Comparison of ENCODE assay signal across 20 mouse cellular contexts in the genomic region with DNA sequence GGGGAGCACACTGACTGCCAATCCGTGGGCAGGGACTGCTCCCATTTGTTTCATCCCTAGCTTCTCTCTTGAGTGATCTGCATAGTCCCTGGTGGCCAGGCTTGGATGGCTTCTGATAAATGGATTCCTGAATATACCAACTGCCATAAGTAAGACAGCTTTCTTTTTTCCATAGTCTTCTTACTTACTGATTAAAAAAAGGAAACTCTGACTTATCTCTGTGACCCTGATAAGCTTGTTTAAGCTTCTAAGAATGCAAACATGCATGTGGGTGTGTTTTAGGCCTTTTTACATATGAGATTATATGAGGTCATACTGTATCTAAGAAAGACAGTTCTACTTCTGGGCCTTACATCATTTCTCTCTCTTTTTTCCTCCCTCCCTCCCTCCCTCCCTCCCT. TPM values are rescaled to one million over a fixed set of nuclear protein-coding genes. Genes with fewer than 3 reads are reported as not detected.
DNase-seq lines count a peak whose midpoint lies in the region; ATAC-seq and TF ChIP-seq lines count a peak whose summit lies in the region.
"Had no signal": no experiment of that assay in that cellular context is flagged by ENCODE, and none has a peak within 500 bp of the region (broad histone marks: within the 10 kb centered on the region; RNA-seq: fewer than 3 reads in every experiment).

No protein-coding gene starts in this region.

- H3K9me3 ChIP-seq in intestine, embryonic 16.5 days (ENCODE audit: control insufficient read depth, low read length) = no peaks in the 10 kb centered on the region
- no peaks in the 10 kb centered on the region for H3K9me3 ChIP-seq in intestine, embryonic 15.5 days
- no peaks in the 10 kb centered on the region for H3K9me3 ChIP-seq in MEL (replicated peaks; ENCODE audit: insufficient read depth, low read length)
- H3K9me3 ChIP-seq: limb, embryonic 13.5 days; liver, embryonic 13.5 days; neural tube, embryonic 15.5 days had no signal

- 25% methylated on average over 1 of the region's 1 CpGs for WGBS in intestine, embryonic 16.5 days
- WGBS in intestine, embryonic 15.5 days = 29% methylated on average over 1 of the region's 1 CpGs

- peak; percentile 88 to 92 for TF ChIP-seq EP300 in MEL (IDR thresholded peaks at IDR 0.05; ENCODE audit: low read depth in 1 of 2, low read length in 2 of 2)

- H3K27ac ChIP-seq in intestine, embryonic 16.5 days (ENCODE audit: low read length) = no peak overlapping the region
- H3K27ac ChIP-seq in intestine, embryonic 15.5 days = no peak overlapping the region
- H3K27ac ChIP-seq in MEL (ENCODE audit: control insufficient read depth, low read depth, low read length) = peak overlapping the region; percentile 76
- no peak overlapping the region for H3K27ac ChIP-seq in left cerebral cortex, adult 2 months
- H3K27ac ChIP-seq: limb, embryonic 13.5 days; liver, embryonic 13.5 days had no signal

- no peak overlapping the region for H3K4me3 ChIP-seq in intestine, embryonic 16.5 days (ENCODE audit: low read length)
- no peak overlapping the region for H3K4me3 ChIP-seq in intestine, embryonic 15.5 days (replicated peaks)
- peak overlapping the region in 1 of 2 experiments; percentile 4; a peak in 1 of 4 replicates for H3K4me3 ChIP-seq in MEL (ENCODE audit: control insufficient read depth in 1 of 2, insufficient read depth in 1 of 2, low read depth in 2 of 2, low read length in 2 of 2)
- no peak overlapping the region for H3K4me3 ChIP-seq in left cerebral cortex, adult 2 months
- H3K4me3 ChIP-seq: limb, embryonic 13.5 days; liver, embryonic 13.5 days; neural tube, embryonic 15.5 days had no signal

- no peak for TF ChIP-seq CTCF in MEL (IDR thresholded peaks at IDR 0.05 in 2 of 3, conservative IDR thresholded peaks at IDR 0.05 in 1 of 3; ENCODE audit: control insufficient read depth in 1 of 3, insufficient read depth in 1 of 3, low read depth in 2 of 3, low read length in 3 of 3, poor library complexity in 1 of 3, severe bottlenecking in 1 of 3)
- no peak for TF ChIP-seq CTCF in left cerebral cortex, adult 2 months (IDR thresholded peaks at IDR 0.05)

- H3K36me3 ChIP-seq in intestine, embryonic 16.5 days (ENCODE audit: control insufficient read depth, insufficient read depth, low read length) = no peaks in the 10 kb centered on the region
- H3K36me3 ChIP-seq in intestine, embryonic 15.5 days = no peaks in the 10 kb centered on the region
- peaks cover 0 to 15% of the 10 kb centered on the region in 2 experiments; a peak in 2 of 4 replicates for H3K36me3 ChIP-seq in MEL (ENCODE audit: control insufficient read depth in 1 of 2, insufficient read depth in 2 of 2, low read length in 2 of 2)
- H3K36me3 ChIP-seq: limb, embryonic 13.5 days; liver, embryonic 13.5 days; neural tube, embryonic 15.5 days had no signal

- no peak overlapping the region for H3K9ac ChIP-seq in intestine, embryonic 16.5 days (ENCODE audit: low read depth, low read length)
- H3K9ac ChIP-seq in intestine, embryonic 15.5 days = no peak overlapping the region
- peak overlapping the region; percentile 33; the same call in 1 of the 2 replicates for H3K9ac ChIP-seq in MEL (ENCODE audit: control insufficient read depth, low read depth, low read length, poor library complexity, severe bottlenecking)
- H3K9ac ChIP-seq: forebrain, postnatal 0 days; limb, embryonic 13.5 days; liver, embryonic 13.5 days; lung, embryonic 14.5 days; neural tube, embryonic 15.5 days had no signal

- no peak for TF ChIP-seq POLR2A in MEL (IDR thresholded peaks at IDR 0.05; ENCODE audit: control insufficient read depth in 1 of 2, insufficient read depth in 1 of 2, low read depth in 1 of 2, low read length in 2 of 2, poor library complexity in 1 of 2)

- H3K4me1 ChIP-seq in intestine, embryonic 16.5 days (ENCODE audit: control insufficient read depth, insufficient read depth, low read length) = 0 out of 2 replicates have a peak, but pooled peaks cover 2% of the 10 kb centered on the region
- H3K4me1 ChIP-seq in intestine, embryonic 15.5 days (replicated peaks) = no peaks in the 10 kb centered on the region
- peaks cover 11 to 22% of the 10 kb centered on the region in 2 experiments; a peak in 3 of 4 replicates for H3K4me1 ChIP-seq in MEL (ENCODE audit: control insufficient read depth in 1 of 2, insufficient read depth in 2 of 2, low read length in 2 of 2)

- no peaks in the 10 kb centered on the region for H3K79me2 ChIP-seq in MEL (ENCODE audit: control insufficient read depth, insufficient read depth, low read length, poor library complexity)

- peak; percentile 26; the same call in 1 of the 2 replicates for ATAC-seq in intestine, embryonic 16.5 days
- no peak for ATAC-seq in intestine, embryonic 15.5 days
- 0 out of 2 replicates have a peak, but pooled peaks have one; percentile 11 for ATAC-seq in common myeloid progenitor, adult 5-6 weeks (replicated peaks; ENCODE audit: low read depth, poor library complexity, severe bottlenecking)
- ATAC-seq: intestine, postnatal 0 days had no signal

- intact Hi-C loops in left cerebral cortex, adult 2 months (cut with DNase I) = no loop called here

- TF ChIP-seq RAD21 in MEL (IDR thresholded peaks at IDR 0.05; ENCODE audit: low read depth, low read length) = no peak

- peak; percentile 4 to 47 for DNase-seq in spleen, postnatal 4 days (ENCODE audit: low spot score in 2 of 2)
- DNase-seq in spleen, adult 12 weeks (ENCODE audit: low spot score) = no peak
- peak; percentile 75 for DNase-seq in MEL (ENCODE audit: low read depth, low spot score)
- DNase-seq in left cerebral cortex, adult 2 months (ENCODE audit: extremely low spot score in 1 of 2, low spot score in 2 of 2) = no peak
- DNase-seq: cerebellum, adult 2 months; cerebellum, postnatal 25 days; forebrain, postnatal 0 days; heart, postnatal 36 days; kidney, postnatal 25 days; liver, embryonic 13.5 days; lung, embryonic 14.5 days; right cerebral cortex, postnatal 14 days; spleen, adult 18-20 months; thymus, adult 18-20 months had no signal

- no peak overlapping the region for H3K4me2 ChIP-seq in intestine, embryonic 16.5 days (ENCODE audit: low read depth, low read length)
- H3K4me2 ChIP-seq in intestine, embryonic 15.5 days (replicated peaks) = no peak overlapping the region
- H3K4me2 ChIP-seq: limb, embryonic 13.5 days; liver, embryonic 13.5 days; lung, embryonic 14.5 days had no signal

- no peaks in the 10 kb centered on the region for H3K27me3 ChIP-seq in intestine, embryonic 16.5 days (replicated peaks; ENCODE audit: control insufficient read depth, insufficient read depth, low read length)
- H3K27me3 ChIP-seq in intestine, embryonic 15.5 days (replicated peaks) = no peaks in the 10 kb centered on the region
- no peaks in the 10 kb centered on the region for H3K27me3 ChIP-seq in MEL (ENCODE audit: control insufficient read depth in 1 of 2, insufficient read depth in 2 of 2, low read length in 2 of 2)
- H3K27me3 ChIP-seq: limb, embryonic 13.5 days; liver, embryonic 13.5 days; neural tube, embryonic 15.5 days had no signal

TF ChIP-seq in MEL, 35 proteins besides CTCF, POLR2A, EP300 and RAD21 (continues in another document):
- TF ChIP-seq ZMIZ1 (IDR thresholded peaks at IDR 0.05; ENCODE audit: low read depth, low read length) (no peak), NRF1 (IDR thresholded peaks at IDR 0.05; ENCODE audit: insufficient read depth, low read depth, low read length, poor library complexity, severe bottlenecking) (no peak), MAFK (IDR thresholded peaks at IDR 0.05; ENCODE audit: borderline replicate concordance, low read depth, low read length) (peak; percentile 77; the same call in 1 of the 2 replicates), UBTF (IDR thresholded peaks at IDR 0.05; ENCODE audit: borderline replicate concordance, insufficient read depth, low read depth, low read length) (no peak), HCFC1 (IDR thresholded peaks at IDR 0.05; ENCODE audit: low read depth, low read length) (peak; percentile 38; the same call in 1 of the 2 replicates), MYB (IDR thresholded peaks at IDR 0.05; ENCODE audit: low read depth, low read length) (peak; percentile 58; the same call in 1 of the 2 replicates), E2F4 (IDR thresholded peaks at IDR 0.05; ENCODE audit: borderline replicate concordance, low read depth, low read length) (no peak), SIN3A (IDR thresholded peaks at IDR 0.05; ENCODE audit: low read length) (peak; percentile 78), USF2 (IDR thresholded peaks at IDR 0.05; ENCODE audit: borderline replicate concordance in 1 of 2, insufficient read depth in 1 of 2, low read depth in 1 of 2, low read length in 2 of 2) (no peak), SMC3 (IDR thresholded peaks at IDR 0.05; ENCODE audit: low read depth, low read length) (no peak), ELF1 (IDR thresholded peaks at IDR 0.05; ENCODE audit: low read depth, low read length) (0 out of 2 replicates have a peak, but pooled peaks have one; percentile 16), MEF2A (IDR thresholded peaks at IDR 0.05; ENCODE audit: extremely low read depth, insufficient replicate concordance, low read depth, low read length, poor library complexity, severe bottlenecking) (no peak), ETS1 (IDR thresholded peaks at IDR 0.05; ENCODE audit: low read depth, low read length) (peak; percentile 99), ZKSCAN1 (IDR thresholded peaks at IDR 0.05; ENCODE audit: low read depth, low read length) (no peak), POLR2AphosphoS5 (IDR thresholded peaks at IDR 0.05; ENCODE audit: borderline replicate concordance, low read depth, low read length) (no peak), MXI1 (IDR thresholded peaks at IDR 0.05; ENCODE audit: low read depth, low read length) (0 out of 2 replicates have a peak, but pooled peaks have one; percentile 30), USF1 (IDR thresholded peaks at IDR 0.05; ENCODE audit: low read depth, low read length) (no peak), GABPA (IDR thresholded peaks at IDR 0.05; ENCODE audit: low read depth, low read length) (no peak), KAT2A (conservative IDR thresholded peaks at IDR 0.05; ENCODE audit: low read depth, low read length) (0 out of 2 replicates have a peak, but pooled peaks have one; percentile 15), ZC3H11A (IDR thresholded peaks at IDR 0.05; ENCODE audit: low read depth, low read length) (0 out of 2 replicates have a peak, but pooled peaks have one; percentile 9), MAX (IDR thresholded peaks at IDR 0.05; ENCODE audit: low read length) (peak; percentile 33; the same call in 1 of the 2 replicates)

RNA-seq across cellular contexts. Expression of gene Odc1, which starts 57.3 kb away (rescaled TPM):
- 168 and 176 TPM in 2 replicates for polyA plus RNA-seq in intestine, embryonic 16.5 days (2015; fragmentation: Nextera tagmentation; extraction: Ambion mirVana)
- polyA plus RNA-seq in intestine, embryonic 15.5 days (2015; fragmentation: Nextera tagmentation; extraction: Ambion mirVana) = 203 and 216 TPM in 2 replicates
- 591 and 677 TPM in 2 replicates for total RNA-seq in MEL (2012; rRNA removed)
- polyA plus RNA-seq in MEL (2012; ENCODE audit: insufficient read depth in 1 of 2, insufficient read length in 2 of 2, low read depth in 1 of 2, low replicate concordance in 2 of 2, missing spikeins in 1 of 2) = 100 to 1,000 TPM; 639 to 720 TPM
- 383 and 403 TPM in 2 replicates for total RNA-seq in common myeloid progenitor, adult 5-6 weeks (2017)
- 10 to 100 TPM; 67.2 to 68.6 TPM for total RNA-seq in left cerebral cortex, adult 2 months (2021)

Comparison
In these comparisons a context has a peak if more than half of its experiments do, and no peak if none do; other contexts are left out.
1. DNase-seq: peak in spleen, postnatal 4 days (2 of 2) and MEL (single experiment); none in spleen, adult 12 weeks (single experiment) and left cerebral cortex, adult 2 months (0 of 2).